18 mouse cellular contexts compared by ENCODE assay signal in genomic region chr6:3443905-3444304, GRCm38 (mm10). TPM values are rescaled to one million over a fixed set of nuclear protein-coding genes. Genes with fewer than 3 reads are reported as not detected.
A peak's percentile ranks its signal among the peaks of the same experiment; 100 is the strongest.
DNase-seq lines count a peak whose midpoint lies in the region; ATAC-seq and TF ChIP-seq lines count a peak whose summit lies in the region.
"Had no signal": no experiment of that assay in that cellular context is flagged by ENCODE, and none has a peak within 500 bp of the region (broad histone marks: within the 10 kb centered on the region; RNA-seq: fewer than 3 reads in every experiment).

No protein-coding gene starts in this region.

- TF ChIP-seq POLR2A in cerebellum, adult 2 months (IDR thresholded peaks at IDR 0.05; ENCODE audit: borderline replicate concordance, insufficient read depth, low read length), result no peak

- no peak overlapping the region for H3K9ac ChIP-seq in hindbrain, postnatal 0 days (replicated peaks; ENCODE audit: low read length)
- no peak overlapping the region for H3K9ac ChIP-seq in hindbrain, embryonic 16.5 days (ENCODE audit: low read depth, low read length)
- no peak overlapping the region for H3K9ac ChIP-seq in midbrain, postnatal 0 days (replicated peaks; ENCODE audit: low read length, poor library complexity, severe bottlenecking)
- H3K9ac ChIP-seq in midbrain, embryonic 13.5 days (replicated peaks), result no peak overlapping the region
- H3K9ac ChIP-seq: neural tube, embryonic 15.5 days; stomach, embryonic 15.5 days had no signal

- H3K27ac ChIP-seq in cerebellum, adult 2 months (ENCODE audit: insufficient read depth, low read length), result no peak overlapping the region
- no peak overlapping the region for H3K27ac ChIP-seq in hindbrain, postnatal 0 days
- H3K27ac ChIP-seq in hindbrain, embryonic 16.5 days (ENCODE audit: low read depth, low read length), result no peak overlapping the region
- H3K27ac ChIP-seq in midbrain, postnatal 0 days (ENCODE audit: low read depth, low read length), result no peak overlapping the region
- no peak overlapping the region for H3K27ac ChIP-seq in midbrain, embryonic 13.5 days
- H3K27ac ChIP-seq: forebrain, embryonic 10.5 days; heart, embryonic 10.5 days; neural tube, embryonic 15.5 days; stomach, embryonic 15.5 days had no signal

- no peak for DNase-seq in cerebellum, adult 2 months
- DNase-seq in cerebellum, adult 9-10 months, result no peak
- peak; percentile 58 for DNase-seq in hindbrain, postnatal 0 days (ENCODE audit: low spot score)
- DNase-seq in midbrain, postnatal 0 days (ENCODE audit: low spot score), result peak; percentile 62
- DNase-seq in telencephalon, adult 2 months (ENCODE audit: low read depth, low spot score), result peak; percentile 10
- no peak for DNase-seq in thymus, postnatal 10 days (ENCODE audit: low spot score in 2 of 2)
- DNase-seq: adrenal gland, postnatal 36 days; heart, postnatal 36 days; layer of hippocampus, adult 9-11 months; liver; thymus, postnatal 4 days had no signal

- no peak for ATAC-seq in hindbrain, postnatal 0 days
- no peak for ATAC-seq in hindbrain, embryonic 16.5 days
- ATAC-seq in midbrain, postnatal 0 days (ENCODE audit: low FRiP score), result no peak
- no peak for ATAC-seq in midbrain, embryonic 13.5 days

- WGBS in cerebellum, adult 2 months, result 10% methylated on average over 1 of the region's 1 CpGs
- WGBS in hindbrain, postnatal 0 days, result 26% methylated on average over 1 of the region's 1 CpGs
- WGBS in hindbrain, embryonic 16.5 days, result 28% methylated on average over 1 of the region's 1 CpGs
- WGBS in midbrain, postnatal 0 days, result 18% methylated on average over 1 of the region's 1 CpGs
- 35% methylated on average over 1 of the region's 1 CpGs for WGBS in midbrain, embryonic 13.5 days

- no peaks in the 10 kb centered on the region for H3K27me3 ChIP-seq in cerebellum, adult 2 months (ENCODE audit: control insufficient read depth, insufficient read depth, low read length)
- H3K27me3 ChIP-seq in hindbrain, postnatal 0 days (ENCODE audit: insufficient read depth, low read length), result no peaks in the 10 kb centered on the region
- H3K27me3 ChIP-seq in hindbrain, embryonic 16.5 days (replicated peaks; ENCODE audit: control insufficient read depth, insufficient read depth, low read length), result no peaks in the 10 kb centered on the region
- no peaks in the 10 kb centered on the region for H3K27me3 ChIP-seq in midbrain, postnatal 0 days (ENCODE audit: insufficient read depth, low read length)
- H3K27me3 ChIP-seq in midbrain, embryonic 13.5 days, result no peaks in the 10 kb centered on the region
- H3K27me3 ChIP-seq: neural tube, embryonic 15.5 days; stomach, embryonic 15.5 days had no signal

- peak; percentile 7; the same call in 1 of the 2 replicates for TF ChIP-seq CTCF in cerebellum, adult 2 months (IDR thresholded peaks at IDR 0.05; ENCODE audit: borderline replicate concordance, insufficient read depth, low read depth, low read length)
- peak; percentile 51 for TF ChIP-seq CTCF in hindbrain, postnatal 0 days (IDR thresholded peaks at IDR 0.05; ENCODE audit: low read depth)
- TF ChIP-seq CTCF in midbrain, postnatal 0 days (IDR thresholded peaks at IDR 0.05), result peak; percentile 71

- no peak overlapping the region for H3K4me3 ChIP-seq in cerebellum, adult 2 months (replicated peaks; ENCODE audit: insufficient read depth, low read depth, low read length)
- no peak overlapping the region for H3K4me3 ChIP-seq in hindbrain, postnatal 0 days (ENCODE audit: low read length)
- H3K4me3 ChIP-seq in hindbrain, embryonic 16.5 days (ENCODE audit: low read length), result no peak overlapping the region
- H3K4me3 ChIP-seq in midbrain, postnatal 0 days (ENCODE audit: low read depth, low read length), result no peak overlapping the region
- H3K4me3 ChIP-seq in midbrain, embryonic 13.5 days (replicated peaks), result no peak overlapping the region
- H3K4me3 ChIP-seq: forebrain, embryonic 10.5 days; heart, embryonic 10.5 days; neural tube, embryonic 15.5 days; stomach, embryonic 15.5 days had no signal

- H3K4me1 ChIP-seq in cerebellum, adult 2 months (ENCODE audit: control insufficient read depth, insufficient read depth, low read length), result no peaks in the 10 kb centered on the region
- H3K4me1 ChIP-seq in hindbrain, postnatal 0 days (ENCODE audit: insufficient read depth, low read length), result no peaks in the 10 kb centered on the region
- no peaks in the 10 kb centered on the region for H3K4me1 ChIP-seq in hindbrain, embryonic 16.5 days (ENCODE audit: control insufficient read depth, insufficient read depth, low read depth, low read length)
- no peaks in the 10 kb centered on the region for H3K4me1 ChIP-seq in midbrain, postnatal 0 days (ENCODE audit: insufficient read depth, low read length)
- H3K4me1 ChIP-seq in midbrain, embryonic 13.5 days (replicated peaks), result no peaks in the 10 kb centered on the region
- H3K4me1 ChIP-seq: forebrain, embryonic 10.5 days; heart, embryonic 10.5 days; neural tube, embryonic 15.5 days; stomach, embryonic 15.5 days had no signal

- no peaks in the 10 kb centered on the region for H3K36me3 ChIP-seq in hindbrain, postnatal 0 days (ENCODE audit: insufficient read depth, low read length)
- no peaks in the 10 kb centered on the region for H3K36me3 ChIP-seq in hindbrain, embryonic 16.5 days (ENCODE audit: control insufficient read depth, insufficient read depth, low read length)
- H3K36me3 ChIP-seq in midbrain, postnatal 0 days (ENCODE audit: insufficient read depth, low read length), result no peaks in the 10 kb centered on the region
- H3K36me3 ChIP-seq in midbrain, embryonic 13.5 days, result no peaks in the 10 kb centered on the region
- H3K36me3 ChIP-seq: forebrain, embryonic 10.5 days; heart, embryonic 10.5 days; neural tube, embryonic 15.5 days; stomach, embryonic 15.5 days had no signal

- H3K9me3 ChIP-seq in hindbrain, postnatal 0 days (ENCODE audit: low read length), result no peaks in the 10 kb centered on the region
- H3K9me3 ChIP-seq in hindbrain, embryonic 16.5 days (ENCODE audit: control insufficient read depth, low read length), result no peaks in the 10 kb centered on the region
- H3K9me3 ChIP-seq in midbrain, postnatal 0 days (ENCODE audit: low read length), result no peaks in the 10 kb centered on the region
- no peaks in the 10 kb centered on the region for H3K9me3 ChIP-seq in midbrain, embryonic 13.5 days
- H3K9me3 ChIP-seq: forebrain, embryonic 10.5 days; heart, embryonic 10.5 days; neural tube, embryonic 15.5 days; stomach, embryonic 15.5 days had no signal

- H3K4me2 ChIP-seq in hindbrain, postnatal 0 days (ENCODE audit: low read depth, low read length), result no peak overlapping the region
- no peak overlapping the region for H3K4me2 ChIP-seq in hindbrain, embryonic 16.5 days (ENCODE audit: low read length)
- H3K4me2 ChIP-seq in midbrain, postnatal 0 days (ENCODE audit: low read depth, low read length, poor library complexity, severe bottlenecking), result no peak overlapping the region
- H3K4me2 ChIP-seq in midbrain, embryonic 13.5 days (replicated peaks), result no peak overlapping the region
- H3K4me2 ChIP-seq: neural tube, embryonic 15.5 days; stomach, embryonic 15.5 days had no signal

RNA-seq across cellular contexts. Expression of gene Samd9l, which starts 44.5 kb away (rescaled TPM):
- polyA plus RNA-seq in cerebellum, adult 2 months (2012; rRNA removed), result 1.2 TPM in 2 replicates
- 1.8 and 2.3 TPM in 2 replicates for total RNA-seq in hindbrain, postnatal 0 days (2014; rRNA removed)
- 1.2 and 1.3 TPM in 2 replicates for polyA plus RNA-seq in hindbrain, postnatal 0 days (2015; fragmentation: Nextera tagmentation; extraction: Ambion mirVana)
- polyA plus RNA-seq in hindbrain, embryonic 16.5 days (2015; fragmentation: Nextera tagmentation; extraction: Ambion mirVana), result 1.2 and 1.6 TPM in 2 replicates
- total RNA-seq in midbrain, postnatal 0 days (2014; rRNA removed), result 2.7 and 3.5 TPM in 2 replicates
- 0.89 and 1.1 TPM in 2 replicates for polyA plus RNA-seq in midbrain, postnatal 0 days (2015; fragmentation: Nextera tagmentation; extraction: Ambion mirVana)
- 0.70 and 0.74 TPM in 2 replicates for polyA plus RNA-seq in midbrain, embryonic 13.5 days (2015; fragmentation: Nextera tagmentation; extraction: Ambion mirVana)

RNA-seq across cellular contexts. Expression of gene Hepacam2, which starts 54.2 kb away (rescaled TPM):
- polyA plus RNA-seq in cerebellum, adult 2 months (2012; rRNA removed), result 0.33 and 0.70 TPM in 2 replicates
- total RNA-seq in hindbrain, postnatal 0 days (2014; rRNA removed), result 0.42 and 3.0 TPM in 2 replicates
- 0.97 and 1.3 TPM in 2 replicates for polyA plus RNA-seq in hindbrain, postnatal 0 days (2015; fragmentation: Nextera tagmentation; extraction: Ambion mirVana)
- polyA plus RNA-seq in hindbrain, embryonic 16.5 days (2015; fragmentation: Nextera tagmentation; extraction: Ambion mirVana), result 1.3 and 1.6 TPM in 2 replicates
- 2.0 and 3.0 TPM in 2 replicates for total RNA-seq in midbrain, postnatal 0 days (2014; rRNA removed)
- polyA plus RNA-seq in midbrain, postnatal 0 days (2015; fragmentation: Nextera tagmentation; extraction: Ambion mirVana), result 1.4 and 1.6 TPM in 2 replicates
- 4.0 and 4.4 TPM in 2 replicates for polyA plus RNA-seq in midbrain, embryonic 13.5 days (2015; fragmentation: Nextera tagmentation; extraction: Ambion mirVana)
- total RNA-seq: common myeloid progenitor, adult 5-6 weeks had no signal

RNA-seq across cellular contexts. Expression of gene Vps50, which starts 54.3 kb away (rescaled TPM):
- polyA plus RNA-seq in cerebellum, adult 2 months (2012; rRNA removed), result 28.1 and 29.2 TPM in 2 replicates
- total RNA-seq in hindbrain, postnatal 0 days (2014; rRNA removed), result 31.7 and 68.1 TPM in 2 replicates
- 44.2 and 45.4 TPM in 2 replicates for polyA plus RNA-seq in hindbrain, postnatal 0 days (2015; fragmentation: Nextera tagmentation; extraction: Ambion mirVana)
- 52.4 and 54.9 TPM in 2 replicates for polyA plus RNA-seq in hindbrain, embryonic 16.5 days (2015; fragmentation: Nextera tagmentation; extraction: Ambion mirVana)
- total RNA-seq in midbrain, postnatal 0 days (2014; rRNA removed), result 36.5 and 40.9 TPM in 2 replicates
- 46.4 and 51.8 TPM in 2 replicates for polyA plus RNA-seq in midbrain, postnatal 0 days (2015; fragmentation: Nextera tagmentation; extraction: Ambion mirVana)
- polyA plus RNA-seq in midbrain, embryonic 13.5 days (2015; fragmentation: Nextera tagmentation; extraction: Ambion mirVana), result 47.7 and 52.6 TPM in 2 replicates

Comparison
In these comparisons a context has a peak if more than half of its experiments do, and no peak if none do; other contexts are left out.
1. DNase-seq: peak in hindbrain, postnatal 0 days (single experiment), midbrain, postnatal 0 days (single experiment) and telencephalon, adult 2 months (single experiment); none in cerebellum, adult 2 months (0 of 2), cerebellum, adult 9-10 months (single experiment) and thymus, postnatal 10 days (0 of 2).
2. CTCF ChIP-seq: peak in every context shown above with its lines; median percentile 71 in midbrain, postnatal 0 days; 51 in hindbrain, postnatal 0 days; 7 in cerebellum, adult 2 months.